Mouse (Mus musculus) hindbrain, embryonic 11.5 days (tissue): ENCODE data around the gene Fgfr2. TPM values are rescaled to one million over a fixed set of nuclear protein-coding genes. Genes with fewer than 3 reads are reported as not detected.

Experiments
- ATAC-seq: fragments of 200-750 bp; cut with Nextera tagmentation; 2 replicates; pipeline ENCODE4 v1.8.0; 2017; ENCODE audit warnings: mild to moderate bottlenecking, moderate TSS enrichment, moderate library complexity; ENCODE audit not compliant: low FRiP score
- DNase-seq: peaks from one replicate; pipeline ENCODE4 v3.0.0-alpha.2; 2015; ENCODE audit warnings: low spot score
- H3K27ac ChIP-seq: fragments of 300-500 bp; sonication (generic); 2 replicates; pipeline ENCODE4 v1.5.1; 2014; ENCODE audit warnings: mild to moderate bottlenecking, low read depth, low read length
- H3K27me3 ChIP-seq: fragments of 300-500 bp; sonication (generic); 2 replicates; pipeline ENCODE4 v1.6.1; 2014; ENCODE audit warnings: mild to moderate bottlenecking, low read length, moderate library complexity, mixed read lengths; ENCODE audit not compliant: control insufficient read depth, insufficient read depth
- H3K36me3 ChIP-seq: fragments of 300-500 bp; sonication (generic); 2 replicates; pipeline ENCODE4 v1.6.1; 2014; ENCODE audit warnings: mild to moderate bottlenecking, low read length, moderate library complexity, mixed read lengths; ENCODE audit not compliant: control insufficient read depth, insufficient read depth
- H3K4me1 ChIP-seq: fragments of 300-500 bp; sonication (generic); replicated peaks from 2 replicates; pipeline ENCODE4 v1.6.1; 2014; ENCODE audit warnings: low read length, mixed read lengths; ENCODE audit not compliant: control insufficient read depth, insufficient read depth
- H3K4me2 ChIP-seq: fragments of 300-500 bp; sonication (generic); replicated peaks from 2 replicates; pipeline ENCODE4 v1.6.1; 2014; ENCODE audit warnings: mild to moderate bottlenecking, low read depth, low read length
- H3K4me3 ChIP-seq: fragments of 300-500 bp; sonication (generic); 2 replicates; pipeline ENCODE4 v1.5.1; 2014; ENCODE audit warnings: low read depth, low read length
- H3K9ac ChIP-seq: fragments of 300-500 bp; sonication (generic); 2 replicates; pipeline ENCODE4 v1.6.1; 2014; ENCODE audit warnings: low read depth, low read length
- H3K9me3 ChIP-seq: fragments of 300-500 bp; sonication (generic); 2 replicates; pipeline ENCODE4 v1.6.1; 2016; ENCODE audit warnings: low read length; ENCODE audit not compliant: control insufficient read depth
- WGBS: fragments of 180-500 bp; shearing (Covaris S2); extraction: QIAGEN DNeasy Blood & Tissue Kit; methylation state at CpG from one replicate; pipeline ENCODE4 v1.1.7; 2014; 5-methylcytosine and 5-hydroxymethylcytosine counted together
- polyA plus RNA-seq: library from polyadenylated mRNA; unstranded; fragments of >200 nt; fragmentation: Nextera tagmentation; extraction: Ambion mirVana; gene quantifications from 2 replicates; pipeline ENCODE4 v1.2.1, GENCODE M21; 2014

Fgfr2 gene
- polyA plus RNA-seq, 1 experiment from 2014 or later, result 71.3 TPM

GRCm38 (mm10) chr7:131643341-131643840 is 1479.8 kb downstream of the Fgfr2 start:
- no peak overlapping the region for H3K9ac ChIP-seq
- no peak for DNase-seq
- 19% methylated on average over 13 of the region's 13 CpGs for WGBS
- H3K4me2 ChIP-seq, result no peak overlapping the region
- peaks cover 32% of the 10 kb centered on the region for H3K27me3 ChIP-seq
- peaks cover 8% of the 10 kb centered on the region; the same call in 1 of the 2 replicates for H3K4me1 ChIP-seq
- no peak overlapping the region for H3K4me3 ChIP-seq
- H3K9me3 ChIP-seq, result no peaks in the 10 kb centered on the region
- no peak overlapping the region for H3K27ac ChIP-seq
- no peaks in the 10 kb centered on the region for H3K36me3 ChIP-seq
- no peak for ATAC-seq

DNA sequence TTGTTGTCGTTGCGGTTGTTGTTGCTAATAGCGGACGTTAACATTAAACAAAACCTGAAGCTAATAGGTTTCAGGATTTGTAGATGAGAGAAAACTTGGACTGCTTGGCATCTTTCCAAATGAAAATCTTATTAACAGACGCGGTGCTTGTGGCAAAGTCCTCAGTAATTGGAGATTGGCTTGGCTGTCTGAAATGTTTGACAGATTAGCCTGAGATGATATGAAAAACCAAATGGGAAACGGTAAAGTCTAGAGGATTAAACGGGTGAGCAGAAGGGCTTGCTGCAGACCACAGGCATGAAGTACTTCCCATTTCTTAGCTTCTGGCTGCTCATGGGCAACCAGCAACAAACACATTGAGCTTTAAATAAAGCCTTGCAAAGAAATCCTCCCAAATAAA is 1493.6 kb downstream of the Fgfr2 start:
- ATAC-seq (no peak), DNase-seq (no peak)

DNA sequence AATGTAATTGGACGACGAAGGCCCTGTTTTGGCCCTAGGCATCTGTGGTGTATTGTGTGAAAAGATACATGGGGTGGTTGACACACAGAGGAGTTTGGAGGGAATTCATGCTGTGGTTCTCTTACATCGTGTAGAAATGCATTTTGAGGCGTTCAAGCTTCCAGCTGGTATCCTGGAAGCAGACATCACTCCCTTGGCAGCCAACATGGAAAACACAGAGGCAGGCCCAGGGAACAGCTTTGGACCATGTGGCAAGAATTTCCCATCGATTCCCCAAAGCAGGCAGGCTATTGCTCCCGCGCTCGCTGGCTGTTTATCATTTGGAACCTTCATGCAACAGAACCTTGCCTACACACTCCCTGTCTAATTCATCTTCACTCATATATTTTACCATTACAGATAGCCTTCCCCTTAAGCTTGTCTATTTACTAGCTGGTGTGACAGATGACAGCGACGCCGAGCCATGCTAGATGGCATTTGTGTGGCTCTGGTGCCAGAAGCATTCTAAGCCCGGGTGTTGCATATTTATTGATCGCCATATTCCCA is 1494.2 kb downstream of the Fgfr2 start:
- DNase-seq, result no peak
- Histone ChIP-seq H3K9ac (no peak overlapping the region), H3K4me1 (no peaks in the 10 kb centered on the region)

More for the DNA sequence above, 1493.6 kb downstream of the Fgfr2 start:
- Histone ChIP-seq H3K9ac (no peak overlapping the region), H3K4me3 (no peak overlapping the region), H3K36me3 (no peaks in the 10 kb centered on the region), H3K27ac (no peak overlapping the region), H3K4me2 (no peak overlapping the region), H3K9me3 (no peaks in the 10 kb centered on the region), H3K27me3 (no peaks in the 10 kb centered on the region), H3K4me1 (no peaks in the 10 kb centered on the region)
- 86% methylated on average over 8 of the region's 8 CpGs for WGBS

DNA sequence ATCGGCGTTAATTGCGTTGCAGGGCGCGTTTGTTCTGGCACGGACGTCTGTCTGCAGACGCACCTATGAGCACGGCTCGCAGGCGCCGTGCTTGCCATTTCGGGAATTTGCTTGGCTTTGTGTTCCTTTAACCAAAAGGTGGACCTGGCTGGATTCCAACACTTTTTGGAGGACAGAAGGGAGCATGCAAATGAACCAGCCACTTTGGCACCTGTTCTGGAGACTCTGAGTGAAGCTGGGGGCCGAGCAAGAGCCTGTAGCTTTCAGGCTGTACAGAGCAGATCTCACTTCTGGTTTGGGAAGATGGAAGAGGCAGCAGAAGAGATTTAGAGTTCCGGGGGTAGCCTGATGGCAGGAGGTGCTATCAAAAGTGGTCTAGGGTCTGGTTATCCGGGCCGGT is 1494.8 kb downstream of the Fgfr2 start:
- Histone ChIP-seq H3K4me1 (no peaks in the 10 kb centered on the region), H3K27me3 (no peaks in the 10 kb centered on the region), H3K27ac (no peak overlapping the region), H3K9ac (no peak overlapping the region), H3K36me3 (no peaks in the 10 kb centered on the region), H3K4me3 (no peak overlapping the region), H3K9me3 (no peaks in the 10 kb centered on the region), H3K4me2 (no peak overlapping the region)
- 92% methylated on average over 17 of the region's 17 CpGs for WGBS
- no peak for ATAC-seq
- no peak for DNase-seq

More for the DNA sequence above, 1494.2 kb downstream of the Fgfr2 start:
- Histone ChIP-seq H3K36me3 (no peaks in the 10 kb centered on the region), H3K9me3 (no peaks in the 10 kb centered on the region), H3K27ac (no peak overlapping the region), H3K4me2 (no peak overlapping the region), H3K4me3 (no peak overlapping the region), H3K27me3 (no peaks in the 10 kb centered on the region)
- 87% methylated on average over 13 of the region's 13 CpGs for WGBS
- ATAC-seq, result no peak

- no peaks in the 10 kb centered on the region for H3K27me3 ChIP-seq
- no peaks in the 10 kb centered on the region for H3K9me3 ChIP-seq
- ATAC-seq, result no peak
- WGBS, result 32% methylated on average over 7 of the region's 7 CpGs
- no peaks in the 10 kb centered on the region for H3K4me1 ChIP-seq
- H3K9ac ChIP-seq, result no peak overlapping the region
- H3K4me3 ChIP-seq, result no peak overlapping the region
- peak; percentile 33 for DNase-seq
- no peaks in the 10 kb centered on the region for H3K36me3 ChIP-seq
- no peak overlapping the region for H3K27ac ChIP-seq
- no peak overlapping the region for H3K4me2 ChIP-seq
Measured at GRCm38 (mm10) chr7:131609677-131610076, 1513.5 kb downstream of the Fgfr2 start.

DNA sequence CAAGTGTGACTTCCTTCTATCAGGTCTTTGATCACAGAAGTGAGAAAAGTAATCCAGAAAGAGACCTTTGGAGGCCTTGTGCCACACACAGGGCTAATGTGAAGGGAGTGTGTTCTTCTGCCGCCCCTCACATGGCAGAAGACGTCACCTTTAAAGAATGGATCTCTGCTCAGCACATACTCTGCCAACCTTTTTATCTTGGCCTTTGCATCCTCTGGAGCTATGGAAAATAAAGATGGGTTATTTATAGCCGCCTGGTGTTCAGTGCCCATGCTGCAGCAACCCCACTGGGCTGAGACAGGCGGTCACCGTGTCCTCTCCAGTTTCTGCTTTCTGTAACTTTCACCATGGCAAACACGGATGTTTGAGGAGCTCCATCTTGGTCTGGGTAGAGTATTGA is 1515.1 kb downstream of the Fgfr2 start:
- Histone ChIP-seq H3K4me1 (no peaks in the 10 kb centered on the region), H3K4me2 (no peak overlapping the region), H3K9me3 (no peaks in the 10 kb centered on the region), H3K27me3 (no peaks in the 10 kb centered on the region), H3K4me3 (no peak overlapping the region), H3K9ac (no peak overlapping the region), H3K27ac (no peak overlapping the region), H3K36me3 (no peaks in the 10 kb centered on the region)
- no peak for DNase-seq
- WGBS, result 90% methylated on average over 6 of the region's 6 CpGs
- ATAC-seq, result no peak

- H3K4me3 ChIP-seq, result no peak overlapping the region
- no peak for DNase-seq
Measured at GRCm38 (mm10) chr7:131605481-131605880, 1517.7 kb downstream of the Fgfr2 start.

GRCm38 (mm10) chr7:131604946-131605345 is 1518.2 kb downstream of the Fgfr2 start:
- 91% methylated on average over 10 of the region's 10 CpGs for WGBS
- no peak overlapping the region for H3K9ac ChIP-seq
- DNase-seq (no peak), ATAC-seq (no peak)
- peaks cover 8% of the 10 kb centered on the region for H3K27me3 ChIP-seq
- H3K9me3 ChIP-seq, result no peaks in the 10 kb centered on the region
- H3K4me1 ChIP-seq, result no peaks in the 10 kb centered on the region
- H3K36me3 ChIP-seq, result no peaks in the 10 kb centered on the region
- H3K4me3 ChIP-seq, result no peak overlapping the region
- H3K4me2 ChIP-seq, result no peak overlapping the region
- H3K27ac ChIP-seq, result no peak overlapping the region

More at GRCm38 (mm10) chr7:131605481-131605880, 1517.7 kb downstream of the Fgfr2 start:
- H3K9ac ChIP-seq, result no peak overlapping the region
- whole genome bisulfite sequencing, result 70% methylated on average over 4 of the region's 4 CpGs
- H3K27me3 ChIP-seq, result peaks cover 3% of the 10 kb centered on the region; the same call in 1 of the 2 replicates
- ATAC-seq, result no peak
- no peaks in the 10 kb centered on the region for H3K36me3 ChIP-seq
- H3K27ac ChIP-seq, result no peak overlapping the region
- no peaks in the 10 kb centered on the region for H3K9me3 ChIP-seq
- H3K4me1 ChIP-seq, result no peaks in the 10 kb centered on the region
- no peak overlapping the region for H3K4me2 ChIP-seq

DNA sequence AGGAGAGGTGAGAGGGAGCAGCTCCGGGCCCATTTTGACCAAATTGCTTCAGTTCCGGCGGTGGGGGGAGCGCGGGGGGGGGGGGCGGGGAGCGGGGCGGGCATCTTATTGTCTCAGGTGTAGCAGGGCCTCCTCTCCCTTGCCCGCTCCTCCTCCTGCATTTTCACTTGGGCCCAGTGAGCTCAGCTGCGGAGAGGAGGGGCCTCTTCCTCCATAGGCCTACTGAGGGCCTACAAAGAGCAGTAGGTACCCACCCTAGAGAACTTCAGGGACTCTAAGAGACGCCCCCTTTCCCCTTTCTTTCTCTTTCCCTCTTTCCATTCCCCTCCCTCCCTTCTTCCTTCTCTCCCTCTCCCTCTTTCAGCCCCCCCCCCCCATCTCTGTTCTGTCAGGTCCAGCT is 1520.0 kb downstream of the Fgfr2 start:
- Histone ChIP-seq H3K4me1 (peaks cover 3% of the 10 kb centered on the region; the same call in 1 of the 2 replicates), H3K9ac (no peak overlapping the region), H3K4me3 (no peak overlapping the region), H3K27me3 (peaks cover 17% of the 10 kb centered on the region), H3K4me2 (no peak overlapping the region), H3K36me3 (no peaks in the 10 kb centered on the region), H3K27ac (no peak overlapping the region), H3K9me3 (no peaks in the 10 kb centered on the region)
- no peak for DNase-seq
- WGBS, result 9% methylated on average over 9 of the region's 11 CpGs
- ATAC-seq, result no peak
